Mouse (Mus musculus) monocyte, adult 2 months (primary cell): ENCODE results near the gene Uchl3.

Source experiments
- DNase-seq, 2 experiments: peaks; one replicate each; pipeline ENCODE4 v3.0.0; 2022; ENCODE audit warnings: low spot score in 2 of 2, low read depth in 1 of 2

The Uchl3 gene

DNA sequence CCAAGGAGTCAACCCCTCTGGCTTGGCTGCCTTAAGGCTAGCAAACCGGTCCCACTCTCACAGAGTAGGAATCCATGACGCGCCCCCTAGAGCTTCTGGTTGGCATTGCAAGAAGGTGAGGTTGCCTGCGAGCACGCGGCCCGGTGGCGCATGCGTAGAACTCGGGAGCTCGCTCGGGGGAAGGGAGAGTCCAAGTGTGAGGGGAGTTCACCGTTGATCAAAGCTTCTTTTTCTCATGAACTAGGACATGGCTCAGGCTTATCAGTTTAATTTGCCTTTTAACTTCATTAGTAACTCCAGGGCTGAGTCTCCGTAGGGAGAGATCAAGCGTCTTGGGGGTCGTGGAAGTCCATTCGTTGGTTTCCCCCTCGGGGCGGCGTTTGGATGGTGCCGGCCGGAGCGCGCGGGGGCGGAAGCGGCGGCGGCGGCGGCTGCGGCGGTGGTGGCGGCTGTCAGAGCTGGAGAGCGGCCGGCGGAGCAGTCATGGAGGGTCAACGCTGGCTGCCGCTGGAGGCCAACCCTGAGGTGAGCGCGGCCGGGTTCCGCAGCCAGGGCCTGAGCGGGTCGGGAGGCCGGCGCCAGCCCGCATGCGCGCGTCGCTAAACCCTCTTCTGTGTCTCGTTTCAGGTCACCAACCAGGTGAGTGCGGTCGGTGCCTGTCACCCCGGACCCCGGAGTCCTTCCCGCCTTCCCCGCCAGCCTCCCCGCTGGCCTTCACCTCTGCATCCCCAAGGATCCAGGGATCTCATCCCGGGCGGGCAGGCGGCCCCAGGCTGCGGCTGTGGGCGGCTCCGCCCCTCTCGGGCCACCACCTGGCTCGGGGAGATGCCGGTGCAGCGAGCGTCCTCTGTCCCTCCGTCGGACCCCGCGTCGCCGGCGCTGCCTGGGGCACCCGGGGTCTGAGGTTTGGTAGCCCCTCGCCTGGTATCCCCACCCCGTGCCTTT is at the start of gene Uchl3:
Gene Uchl3 (plus strand): TSS at position 387 of the 945 bp plus-strand sequence.
- DNase-seq = peak; percentile 80 to 94

DNA sequence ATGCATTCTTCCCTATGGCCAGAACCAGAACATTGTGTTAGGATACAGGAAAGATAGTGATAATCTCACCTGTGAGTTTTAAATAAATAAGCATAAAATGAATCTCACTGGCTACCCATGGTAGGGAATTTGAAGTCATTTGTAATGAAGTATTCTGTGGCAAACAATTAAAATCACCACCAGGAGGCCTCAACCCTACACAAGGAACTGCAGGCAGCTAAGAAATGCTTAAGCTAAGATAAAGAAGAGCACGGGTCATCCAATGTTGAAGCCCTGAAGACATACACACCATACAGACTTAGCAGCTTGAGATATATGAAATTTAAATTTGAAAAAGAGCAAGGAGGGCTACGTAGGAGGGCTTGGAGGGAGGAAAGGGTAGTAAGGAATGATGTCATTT is 47.9 kb upstream of the Uchl3 start:
- DNase-seq = no peak

DNA sequence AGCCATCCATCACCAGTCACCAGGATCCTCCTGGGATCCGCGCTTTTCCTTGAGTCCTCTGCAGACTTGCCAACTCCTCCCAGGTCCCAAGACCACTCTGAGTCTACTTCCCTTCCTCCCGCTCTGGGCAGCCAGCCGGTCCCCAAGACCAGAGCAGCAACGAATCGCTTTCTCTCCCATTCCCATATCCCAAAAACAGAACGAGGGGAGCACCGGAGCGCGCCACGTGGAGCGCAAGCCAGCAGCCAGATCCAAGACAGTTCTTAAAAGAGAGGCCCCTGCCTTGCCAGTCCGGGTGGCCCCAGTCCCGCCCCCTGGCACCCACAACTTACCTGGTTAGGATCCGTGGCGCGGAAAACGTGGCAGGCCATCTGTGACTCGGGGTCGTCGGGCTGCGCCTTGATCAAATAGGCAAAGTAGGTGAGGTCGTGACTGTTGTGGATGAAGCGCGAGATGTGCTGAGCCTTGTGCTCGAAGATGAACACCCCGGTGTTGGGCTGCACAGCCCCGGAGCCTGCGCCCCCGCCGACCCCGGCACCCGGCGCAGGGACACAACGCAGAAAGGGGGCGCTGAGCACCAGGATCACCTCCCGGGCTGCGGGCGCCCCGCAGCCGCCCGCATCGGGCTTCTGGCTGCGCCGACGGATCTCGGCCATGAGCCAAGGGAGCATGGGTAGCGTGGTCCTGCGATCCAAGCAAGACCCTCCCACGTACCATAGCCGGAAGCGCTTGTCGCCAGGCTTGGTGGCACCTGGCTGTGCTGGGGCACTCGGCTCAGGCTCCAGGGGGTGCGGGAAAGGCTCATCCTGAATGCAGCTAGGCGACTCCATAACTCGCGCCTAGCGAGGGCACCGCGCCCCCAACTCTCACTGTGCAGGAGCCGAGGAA is 45.9 kb upstream of the Uchl3 start:
- DNase-seq = no peak

DNA sequence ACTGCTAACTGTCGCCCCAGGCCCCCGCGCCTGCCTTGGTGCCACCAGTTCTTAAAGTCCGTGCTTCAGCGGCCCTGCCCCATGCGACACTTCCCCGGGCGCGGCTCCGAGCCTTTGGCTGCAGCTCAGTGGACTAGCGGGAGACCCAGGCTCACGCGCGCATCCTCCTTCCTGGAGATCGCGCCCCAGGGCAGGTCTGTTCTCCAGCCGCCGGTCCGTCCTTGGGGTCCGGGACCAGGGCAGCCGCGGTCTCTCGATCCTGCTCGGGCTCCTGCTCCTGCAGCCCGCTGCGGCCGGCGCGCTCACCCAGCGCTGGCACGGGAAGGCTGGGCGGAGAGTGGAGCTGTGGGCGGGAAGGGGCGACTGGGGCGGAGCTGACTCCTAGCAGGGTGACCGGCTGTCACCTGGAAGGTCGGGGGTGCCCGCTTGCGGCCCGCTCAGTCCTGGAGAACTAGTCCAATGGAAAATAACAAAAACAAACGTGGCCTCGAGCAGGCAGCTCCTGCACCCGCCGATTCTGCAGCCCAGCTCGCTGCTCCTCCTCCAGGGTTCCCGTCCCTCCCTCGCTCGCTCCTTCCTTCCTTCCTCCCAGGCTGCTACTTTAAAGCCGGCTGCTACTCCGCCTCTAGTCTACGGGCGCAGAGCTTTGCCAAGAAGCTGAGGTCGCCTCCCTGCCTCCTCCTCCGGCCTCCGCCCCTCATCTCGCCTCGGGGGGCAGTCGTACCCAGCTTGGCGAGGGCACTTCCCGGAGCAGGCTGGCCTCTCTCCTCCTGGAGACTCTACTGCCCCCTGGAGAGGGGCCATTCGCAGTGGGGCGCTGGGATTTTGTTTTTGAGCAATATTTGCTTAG is 45.0 kb upstream of the Uchl3 start, which contains the start of gene Tbc1d4:
Gene Tbc1d4 (minus strand): TSS at position 673 of the 850 bp plus-strand sequence.
- DNase-seq = peak; percentile 29 to 37

DNA sequence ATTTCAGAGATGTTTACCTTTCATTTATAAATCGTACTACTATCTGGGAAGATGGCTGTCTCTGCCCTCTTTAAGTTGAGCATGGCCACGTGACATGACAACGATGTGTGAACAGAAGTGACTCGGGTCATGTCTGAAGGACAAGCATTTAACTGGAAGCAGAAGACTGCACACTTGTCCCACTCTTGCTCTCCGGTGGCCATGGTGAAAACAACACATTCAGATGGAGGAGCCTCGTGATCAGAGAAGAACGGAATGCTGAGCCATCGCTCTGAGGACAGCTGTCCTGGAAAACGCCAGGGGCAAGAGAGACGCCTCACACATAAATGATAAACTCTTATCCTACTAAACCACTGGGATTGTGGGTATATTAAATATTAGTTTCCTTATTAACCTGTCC is 43.1 kb upstream of the Uchl3 start:
- DNase-seq = no peak

DNA sequence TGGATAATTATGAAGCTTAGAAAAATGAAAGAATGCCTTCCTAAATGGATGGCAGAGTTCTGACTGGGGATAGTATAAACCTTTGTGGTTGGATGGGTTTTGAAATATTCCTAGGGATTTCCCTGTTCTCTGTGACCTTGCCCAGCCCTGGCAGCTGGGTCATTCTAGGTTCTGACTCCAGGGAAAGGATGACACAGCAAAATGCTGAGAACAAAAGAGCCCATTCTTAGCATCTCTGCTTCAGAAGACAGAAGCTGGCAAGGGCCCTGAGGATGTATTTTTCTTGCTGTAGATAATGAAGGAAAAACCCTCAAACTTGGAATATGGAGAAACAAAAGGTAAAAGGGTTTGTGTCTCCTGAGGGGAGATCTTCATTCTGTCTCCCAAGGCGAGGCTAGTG is 40.6 kb upstream of the Uchl3 start:
- no peak for DNase-seq

DNA sequence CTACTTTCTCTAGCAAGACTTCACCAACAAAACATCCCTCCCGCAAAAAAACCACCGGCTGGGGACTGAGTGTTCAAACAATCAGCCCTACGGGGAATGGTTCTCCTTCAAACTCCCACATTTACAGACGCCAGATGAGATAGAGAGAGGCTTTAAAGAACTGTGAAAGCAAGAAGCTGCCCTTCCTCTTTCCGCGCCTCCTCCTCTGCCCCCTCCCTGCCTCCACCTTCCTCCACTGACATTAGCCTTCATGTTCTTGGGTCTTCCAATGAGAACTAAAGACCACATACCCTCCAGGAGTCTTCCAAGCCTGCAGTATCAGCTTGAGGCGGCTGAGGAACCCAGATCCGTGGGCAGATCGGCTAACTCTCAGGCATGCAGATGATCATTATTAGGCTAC is 37.6 kb upstream of the Uchl3 start:
- DNase-seq = no peak

DNA sequence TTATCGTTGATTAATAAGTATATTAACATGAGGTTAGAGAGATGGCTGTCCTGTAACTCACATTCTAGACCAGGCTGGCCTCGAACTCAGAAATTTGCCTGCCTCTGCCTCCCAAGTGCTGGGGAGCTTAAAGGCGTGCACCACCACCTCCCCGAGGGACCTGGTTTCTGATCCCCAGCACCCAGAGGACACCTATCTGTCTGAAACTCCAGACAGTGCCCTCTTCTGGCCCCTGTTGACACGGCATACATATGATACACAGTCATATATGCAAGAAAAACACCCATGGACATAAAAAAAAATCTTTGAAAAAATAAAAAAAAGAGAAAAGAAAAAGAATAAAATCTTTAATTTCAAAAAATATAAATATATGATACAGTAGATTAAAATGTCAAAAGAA is 36.1 kb upstream of the Uchl3 start:
- no peak for DNase-seq

DNA sequence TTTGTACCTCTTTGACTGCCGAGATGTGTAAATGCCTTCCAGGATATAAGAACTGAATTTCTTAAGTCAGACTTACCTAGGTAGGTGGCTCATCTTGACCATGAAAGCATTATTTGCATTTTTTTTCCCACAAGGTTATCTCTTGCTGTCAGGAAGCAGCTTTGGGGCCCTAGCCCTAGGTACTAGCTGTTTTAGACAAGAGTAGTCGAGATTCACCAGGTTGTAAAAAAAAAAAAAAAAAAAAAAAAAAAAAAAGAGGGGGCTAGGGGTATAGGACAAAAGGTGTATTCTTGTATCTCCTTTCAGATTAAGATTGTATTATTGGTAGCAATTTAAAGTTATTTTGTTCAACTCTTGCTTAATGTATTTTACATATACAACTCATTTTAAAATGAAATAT is 23.2 kb upstream of the Uchl3 start:
- no peak for DNase-seq

DNA sequence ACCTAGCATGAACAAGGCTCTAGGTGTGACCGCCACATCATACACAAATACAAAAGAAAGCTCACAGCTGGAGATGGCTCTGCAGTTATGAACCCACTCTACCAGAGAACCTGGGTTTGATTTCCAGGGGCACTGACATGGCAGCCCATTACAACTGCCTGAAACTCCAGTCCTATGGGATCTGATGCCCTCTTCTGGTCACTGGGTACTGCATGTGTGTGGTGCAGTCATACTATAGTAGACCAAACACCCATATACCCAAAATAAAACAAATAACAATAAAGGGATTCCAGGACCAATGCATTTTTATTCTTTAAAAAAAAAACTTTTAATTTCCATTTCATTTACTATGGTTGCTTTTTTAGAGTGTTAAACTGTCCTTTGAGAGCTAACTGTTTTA is 18.0 kb upstream of the Uchl3 start:
- no peak for DNase-seq

DNA sequence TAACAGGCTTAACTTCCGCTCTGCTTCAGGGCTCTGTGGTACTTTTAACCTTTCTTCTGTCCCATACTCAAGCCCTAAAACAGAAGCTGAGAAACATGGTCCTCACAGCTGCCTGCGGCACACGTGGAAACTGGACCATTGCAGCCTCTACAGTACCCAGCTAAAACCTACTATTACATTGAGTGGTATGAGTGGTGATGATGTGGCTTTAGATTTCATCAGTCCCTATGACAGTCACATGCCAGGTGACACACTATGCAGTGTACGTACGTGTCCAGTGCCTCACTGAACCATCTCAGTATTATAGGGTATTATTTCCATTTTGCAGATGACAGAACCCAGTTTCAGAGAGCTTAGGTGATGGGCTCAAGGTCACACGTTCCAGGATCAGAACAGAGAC is 16.4 kb upstream of the Uchl3 start:
- DNase-seq = no peak

DNA sequence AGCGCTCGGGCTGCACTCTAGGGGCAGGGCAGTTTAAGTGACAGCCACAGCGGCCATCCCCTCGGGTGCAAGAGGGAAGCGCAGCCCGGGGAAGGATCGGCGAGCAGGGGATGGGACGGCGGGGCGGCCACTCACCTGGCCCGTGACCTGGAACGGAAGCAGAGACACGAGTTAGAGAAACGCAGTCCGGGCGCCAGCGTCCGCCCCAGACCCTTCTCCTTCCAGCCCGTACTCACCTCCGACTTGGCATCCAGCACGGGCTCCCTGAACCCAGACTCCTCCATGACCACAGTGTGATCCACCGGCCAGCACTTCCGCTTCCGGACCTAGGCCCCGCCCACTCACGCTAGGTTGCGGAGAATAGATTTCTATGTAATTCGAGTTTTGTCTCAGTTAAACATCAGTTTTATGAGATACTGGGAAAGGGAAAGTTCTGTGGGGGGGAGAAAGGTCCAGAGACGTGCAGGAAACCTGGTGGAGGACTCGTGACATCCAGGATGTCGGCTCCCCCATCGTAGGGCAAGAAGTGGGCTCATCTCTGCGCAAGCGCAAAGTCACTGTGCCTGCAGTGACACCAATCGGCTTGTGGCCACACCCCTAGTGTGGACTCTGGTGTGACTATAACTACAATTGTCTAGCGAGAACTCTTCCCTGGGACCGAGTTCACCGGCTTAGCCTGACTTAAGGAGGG is 13.5 kb upstream of the Uchl3 start, which contains the start of gene Commd6:
Gene Commd6 (minus strand): TSS at position 534 of the 691 bp plus-strand sequence.
- peak; percentile 71 to 82 for DNase-seq

DNA sequence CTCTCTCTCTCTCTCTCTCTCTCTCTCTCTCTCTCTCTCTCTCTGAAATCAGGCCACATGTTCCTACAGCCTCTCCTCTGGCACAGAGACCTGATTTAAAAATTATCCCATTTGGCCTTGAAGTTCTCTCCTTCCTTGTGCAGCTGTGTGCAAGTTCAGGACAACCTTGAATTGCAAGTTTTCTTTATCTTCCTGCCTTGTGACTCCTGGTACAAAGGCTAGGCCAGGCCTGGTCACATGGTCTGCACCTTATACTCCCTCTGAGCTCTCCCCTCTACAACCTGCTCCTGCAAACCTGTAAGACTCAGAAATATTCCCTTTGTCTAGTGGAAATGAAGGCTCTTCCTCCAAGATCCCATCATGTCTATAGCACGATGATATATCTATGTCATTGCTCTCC is 8.8 kb upstream of the Uchl3 start:
- DNase-seq = no peak

DNA sequence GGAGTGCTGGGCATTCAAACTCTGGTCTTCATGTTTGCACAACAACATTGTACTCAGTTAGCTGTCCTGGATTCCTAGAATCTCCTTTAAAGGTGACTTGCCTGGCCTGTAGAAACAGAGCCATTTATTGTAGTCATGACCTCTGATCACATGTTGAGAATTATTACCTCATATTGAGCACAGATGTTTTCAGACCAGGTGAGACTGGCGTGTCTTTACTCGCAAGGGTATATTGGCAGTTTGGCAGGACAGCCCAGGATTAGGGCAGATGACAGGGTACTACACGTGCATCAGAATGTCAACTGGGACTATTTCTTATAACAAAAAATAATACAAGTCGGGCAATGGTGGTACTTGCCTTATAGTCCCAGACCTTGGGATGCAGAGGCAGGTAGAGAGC is 3.2 kb upstream of the Uchl3 start:
- DNase-seq = no peak

DNA sequence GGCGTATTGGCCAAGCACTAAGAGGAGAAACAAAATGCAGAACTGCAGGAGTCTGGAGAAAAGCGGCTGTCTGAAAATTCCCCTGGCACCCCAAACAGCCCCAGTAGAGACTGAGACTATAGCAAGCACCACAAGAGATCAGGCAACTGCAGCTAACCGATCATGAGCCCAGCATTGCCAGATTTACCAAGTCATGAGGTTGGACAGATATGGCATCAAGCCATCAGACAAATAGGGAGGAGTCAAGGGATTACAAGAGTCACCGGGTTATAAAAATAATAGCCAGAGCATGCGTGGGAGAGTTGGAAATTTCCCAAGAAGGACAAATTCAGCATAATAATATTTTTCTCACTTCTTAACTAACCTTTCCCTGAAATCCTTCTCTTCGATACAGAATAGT is 1.2 kb upstream of the Uchl3 start:
- DNase-seq = no peak

DNA sequence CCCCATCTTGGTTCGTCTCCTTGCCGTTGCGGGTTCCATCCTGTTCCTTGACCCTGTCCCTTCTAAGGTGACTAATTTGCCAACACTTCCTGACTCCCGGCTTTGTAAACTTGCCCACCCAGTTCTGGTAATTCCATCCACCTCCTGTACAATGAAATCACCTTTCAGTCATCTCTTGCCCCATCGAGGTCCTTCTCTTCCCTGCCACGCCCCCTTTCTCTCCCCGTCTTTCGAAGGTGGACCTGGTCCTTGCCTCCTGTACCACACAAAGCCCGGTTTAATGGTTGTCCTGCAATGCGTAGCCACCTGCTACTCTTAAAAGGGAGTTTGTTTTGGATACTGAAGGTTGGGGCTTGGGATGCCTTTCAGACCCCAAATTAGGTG is 751 bp downstream of the Uchl3 start:
- DNase-seq = no peak

DNA sequence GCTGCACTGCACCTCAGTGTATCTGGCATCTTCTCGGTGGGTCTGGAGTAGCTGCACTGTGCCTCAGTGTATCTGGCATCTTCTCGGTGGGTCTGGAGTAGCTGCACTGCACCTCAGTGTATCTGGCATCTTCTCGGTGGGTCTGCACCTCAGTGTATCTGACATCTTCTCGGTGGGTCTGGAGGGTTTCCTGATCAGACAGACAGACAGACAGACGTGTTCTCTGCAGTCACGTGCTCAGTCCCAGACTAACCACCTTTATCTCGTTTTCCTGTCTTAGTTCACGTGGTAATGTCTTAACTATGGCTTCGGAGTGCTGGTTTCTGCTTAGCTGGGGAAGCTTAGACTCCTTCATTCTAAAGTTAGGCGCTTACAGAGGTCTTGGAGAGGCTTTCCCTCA is 2.5 kb downstream of the Uchl3 start:
- DNase-seq = no peak

DNA sequence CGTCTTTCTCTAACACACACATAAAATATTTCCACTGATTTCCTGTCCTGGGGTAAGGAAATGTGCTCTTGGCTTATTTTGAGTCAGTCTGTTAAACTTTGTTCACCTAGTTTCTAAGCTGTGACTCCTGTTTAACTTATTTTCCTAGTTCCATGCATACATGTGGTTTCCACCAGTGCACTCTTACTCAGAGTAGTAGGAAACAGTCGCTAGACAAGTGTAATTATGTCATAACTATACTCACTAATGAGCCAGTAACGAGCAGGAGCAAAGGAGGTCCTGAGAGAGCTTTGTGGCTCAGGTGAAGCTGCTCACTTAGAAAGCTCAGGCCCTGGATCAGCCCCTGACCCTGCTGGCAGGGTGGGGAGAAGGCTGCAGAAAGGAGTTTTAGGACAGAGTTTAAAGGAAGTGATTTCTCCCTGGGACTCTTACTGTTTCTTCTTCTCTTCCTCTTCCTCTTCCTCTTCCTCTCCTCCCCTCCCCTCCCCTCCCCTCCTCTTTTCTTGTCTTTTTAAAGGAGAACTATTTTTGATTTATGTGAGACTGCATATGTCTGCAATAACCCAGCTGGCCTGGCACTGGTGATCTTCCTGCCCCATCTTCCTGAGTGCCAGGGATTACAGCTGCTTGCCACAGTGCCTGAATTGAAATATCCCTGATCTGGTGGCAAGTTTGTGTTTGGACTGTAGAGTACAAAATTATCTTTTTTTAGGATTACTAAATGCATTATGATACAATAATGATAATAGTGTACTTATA is 8.1 kb downstream of the Uchl3 start:
- no peak for DNase-seq

DNA sequence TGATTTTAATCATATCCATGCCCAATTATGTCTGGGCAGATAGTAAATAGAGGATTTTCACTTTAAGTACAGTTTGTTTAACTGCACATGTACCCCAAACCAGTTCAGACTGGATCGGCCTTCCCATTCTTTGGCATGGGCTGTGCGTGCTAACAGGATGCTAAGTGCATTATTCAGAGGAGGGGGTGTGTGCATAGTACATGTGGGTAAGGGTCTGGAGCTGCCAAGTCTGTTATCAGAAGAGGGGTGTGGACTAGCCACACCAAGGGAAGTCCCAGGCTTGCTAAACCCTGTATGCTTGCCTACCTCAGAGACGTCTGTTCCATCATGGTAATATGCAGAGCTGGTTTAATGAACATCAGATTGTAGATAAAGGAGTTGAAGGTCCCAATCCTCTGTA is 10.5 kb downstream of the Uchl3 start:
- no peak for DNase-seq

DNA sequence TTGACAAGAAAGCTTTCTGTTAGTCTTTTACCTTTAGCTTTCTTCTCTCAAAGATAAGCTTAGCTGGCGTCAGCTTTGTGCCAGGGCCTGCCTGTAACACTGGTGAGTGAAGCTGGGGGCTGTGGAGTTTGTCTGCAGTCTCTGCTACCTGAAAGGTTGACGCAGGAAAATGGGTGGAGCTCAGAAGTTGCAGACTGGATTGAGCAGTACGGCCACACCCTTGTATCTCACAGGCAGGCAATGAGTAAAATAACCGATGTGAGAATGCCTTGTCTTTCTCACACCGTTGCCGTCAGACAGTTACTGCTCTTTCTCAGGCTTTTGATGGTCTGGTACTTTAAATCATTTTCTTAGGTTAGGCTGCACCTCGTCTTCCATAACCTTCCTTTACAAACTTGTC is 12.3 kb downstream of the Uchl3 start:
- DNase-seq = no peak
